Mouse (Mus musculus) lung, postnatal 14 days (tissue): ENCODE measurements around the gene Ppt2.

Source experiments
- DNase-seq: peaks from one replicate; pipeline ENCODE4 v3.0.0; 2021

The Ppt2 gene

DNA sequence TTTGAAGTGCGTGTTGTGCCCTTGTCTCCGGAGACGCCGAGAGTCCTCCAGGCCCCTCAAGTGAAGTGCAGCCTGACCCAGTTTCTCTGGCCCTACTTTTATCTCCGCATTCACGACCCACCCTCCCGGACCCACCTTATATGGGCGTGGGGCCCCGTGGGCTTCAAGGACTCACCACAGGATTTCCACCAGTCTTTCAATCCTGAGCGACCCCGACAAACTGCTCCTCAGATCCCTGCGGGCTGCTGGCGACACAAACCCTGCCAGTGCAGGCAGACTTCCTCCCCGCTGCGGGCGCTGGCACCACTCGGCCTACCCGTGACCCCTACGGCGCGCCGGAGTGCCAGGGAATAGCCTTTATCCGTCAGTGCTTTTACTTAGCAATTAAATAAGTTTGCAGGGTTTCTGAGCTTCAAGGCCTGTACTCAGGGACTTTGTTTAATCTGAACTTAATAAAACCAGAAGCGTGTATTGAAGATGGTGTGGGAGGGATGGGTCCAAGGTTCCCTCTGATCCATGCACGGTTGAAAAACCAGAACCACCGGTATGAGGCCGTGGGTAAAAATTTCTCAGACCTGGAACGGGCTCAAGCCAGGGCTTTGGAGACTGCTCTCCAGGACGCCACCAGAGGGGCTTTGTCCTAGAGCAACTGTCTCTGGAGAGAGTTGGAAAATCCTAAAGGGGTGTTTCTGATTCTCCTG is at the start of gene Ppt2:
Gene Ppt2, minus strand, starts transcription at position 568 of the 701 bp plus-strand sequence.
- peak; percentile 62 for DNase-seq

DNA sequence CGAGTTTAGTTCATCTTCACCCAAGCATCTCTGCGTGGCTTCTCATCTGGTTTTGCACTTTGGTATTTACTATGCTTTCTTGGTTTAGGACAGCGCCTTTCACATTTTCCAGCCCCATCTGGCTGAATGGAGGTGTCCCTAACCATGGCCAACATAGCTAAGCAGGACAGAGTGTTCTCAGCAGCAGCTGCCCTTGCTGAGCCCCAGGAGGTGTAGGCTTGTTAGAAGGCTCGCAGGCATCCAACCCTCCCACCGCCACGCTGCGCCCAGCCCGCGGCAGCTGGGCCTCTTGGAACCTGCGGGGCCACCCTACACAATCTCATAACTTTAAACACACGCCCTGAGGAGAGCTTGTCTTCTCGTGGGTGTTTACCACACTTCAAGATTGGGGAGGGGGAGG is 48.4 kb upstream of the Ppt2 start:
- DNase-seq, result no peak

DNA sequence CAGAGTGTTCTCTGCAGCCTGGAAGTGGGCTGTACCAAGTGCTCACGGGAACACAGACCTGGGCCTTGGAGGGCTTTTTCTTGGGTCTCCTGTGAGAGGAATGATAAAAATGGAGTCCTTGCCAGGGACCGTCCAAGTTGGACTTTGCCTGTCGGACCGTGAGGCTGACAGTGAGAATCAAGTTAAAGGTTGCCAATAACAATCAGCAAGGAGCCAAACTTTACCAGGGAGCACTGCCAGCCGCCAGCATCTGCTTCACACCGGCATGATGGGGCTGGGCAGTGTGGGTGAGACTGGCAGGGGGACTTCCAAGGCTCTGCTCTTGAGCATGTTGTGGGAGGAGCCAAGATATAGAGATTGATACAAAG is 47.8 kb upstream of the Ppt2 start:
- DNase-seq, result no peak

DNA sequence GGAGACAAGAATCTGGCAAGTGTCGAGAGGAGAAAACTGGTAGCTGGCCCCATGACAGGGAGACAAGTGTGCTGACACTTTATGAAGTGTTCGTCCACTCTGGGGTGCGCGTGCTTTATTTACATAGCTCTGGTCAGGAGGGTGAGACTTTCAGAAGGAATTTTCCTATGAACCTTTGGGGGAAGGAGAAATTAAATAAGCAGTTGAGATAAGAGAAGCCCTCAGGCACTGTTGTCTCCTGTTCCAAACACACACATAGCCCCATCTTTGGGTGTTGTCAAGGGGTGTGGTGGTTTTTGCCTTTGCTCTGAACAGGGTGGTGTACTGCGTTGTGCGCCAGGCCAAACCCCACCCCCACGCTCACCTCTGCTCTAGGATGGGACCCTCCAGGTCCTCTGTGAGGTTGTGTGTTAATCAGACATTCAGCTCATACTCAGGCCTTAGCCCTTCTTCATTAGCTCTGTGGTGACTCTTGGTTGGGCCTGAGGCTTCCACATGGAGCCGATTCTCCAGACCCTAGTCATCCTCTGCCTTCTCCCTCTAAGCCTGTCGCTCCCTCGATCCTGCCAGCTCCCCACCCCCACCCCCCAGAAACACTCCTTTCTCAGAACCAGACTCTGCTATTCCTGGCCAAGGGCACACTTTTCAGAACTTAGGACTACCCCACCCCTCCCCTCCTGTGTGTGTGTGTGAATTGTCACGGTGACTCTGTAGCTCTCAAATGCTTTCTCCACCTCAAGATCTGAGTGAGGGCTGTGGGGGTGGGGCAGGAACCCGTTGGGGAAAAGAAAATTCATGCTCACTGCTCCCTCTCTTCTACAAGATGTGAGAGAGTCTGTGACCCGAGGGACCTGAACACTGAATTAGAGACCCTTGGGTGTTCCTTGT is 47.1 kb upstream of the Ppt2 start:
- DNase-seq, result no peak

DNA sequence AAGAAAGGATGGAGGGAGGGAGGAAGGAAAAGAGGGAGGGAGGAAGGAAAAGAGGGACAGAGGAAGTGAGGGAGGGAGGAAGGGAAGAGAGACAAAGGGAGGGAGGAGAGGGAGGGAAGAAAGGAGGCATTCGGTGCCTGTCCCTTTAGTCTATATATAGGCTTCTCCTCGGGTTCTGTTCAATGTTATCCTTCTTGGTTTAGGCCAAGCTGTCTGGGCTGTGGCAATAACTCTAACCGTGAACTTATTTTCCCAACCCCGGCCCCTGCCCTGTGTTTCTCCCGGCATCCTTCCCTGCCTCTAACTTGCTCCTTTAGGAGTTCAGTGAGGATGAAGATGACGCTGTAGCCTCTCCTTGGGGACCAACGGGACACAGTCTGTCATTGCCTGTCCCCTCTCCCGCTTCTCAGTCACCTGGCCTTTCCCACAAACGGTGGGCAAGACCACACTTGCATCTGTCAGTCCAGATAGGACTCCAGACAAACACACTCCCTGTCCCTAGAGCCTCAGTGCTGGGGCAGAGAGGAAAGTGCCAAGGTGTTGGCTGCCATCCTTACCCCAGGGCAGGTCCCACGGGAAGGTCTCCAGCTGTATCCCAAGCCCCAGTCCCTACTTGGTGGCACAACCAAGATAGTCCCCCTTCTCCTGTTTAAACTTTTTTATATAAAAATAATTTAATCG is 46.4 kb upstream of the Ppt2 start:
- no peak for DNase-seq

DNA sequence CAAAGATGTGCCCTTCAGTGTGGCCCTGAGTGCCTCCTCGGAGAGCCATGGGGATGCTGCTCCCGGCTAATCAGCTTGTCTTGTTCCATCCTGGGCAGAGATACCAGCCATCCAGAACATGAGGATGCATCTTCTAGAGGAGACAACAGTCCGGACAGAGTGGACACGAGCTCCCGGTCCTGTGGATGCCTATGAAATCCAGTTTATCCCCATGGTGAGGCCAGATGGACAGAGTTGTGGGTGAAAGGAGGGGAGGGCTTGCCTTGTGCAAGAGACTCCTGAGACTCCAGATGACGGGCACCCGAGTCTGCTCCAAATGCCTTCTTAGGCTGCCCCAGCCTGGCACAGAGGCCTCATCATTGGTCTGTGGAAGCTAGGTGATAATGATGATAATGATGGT is 44.8 kb upstream of the Ppt2 start:
- DNase-seq, result no peak

DNA sequence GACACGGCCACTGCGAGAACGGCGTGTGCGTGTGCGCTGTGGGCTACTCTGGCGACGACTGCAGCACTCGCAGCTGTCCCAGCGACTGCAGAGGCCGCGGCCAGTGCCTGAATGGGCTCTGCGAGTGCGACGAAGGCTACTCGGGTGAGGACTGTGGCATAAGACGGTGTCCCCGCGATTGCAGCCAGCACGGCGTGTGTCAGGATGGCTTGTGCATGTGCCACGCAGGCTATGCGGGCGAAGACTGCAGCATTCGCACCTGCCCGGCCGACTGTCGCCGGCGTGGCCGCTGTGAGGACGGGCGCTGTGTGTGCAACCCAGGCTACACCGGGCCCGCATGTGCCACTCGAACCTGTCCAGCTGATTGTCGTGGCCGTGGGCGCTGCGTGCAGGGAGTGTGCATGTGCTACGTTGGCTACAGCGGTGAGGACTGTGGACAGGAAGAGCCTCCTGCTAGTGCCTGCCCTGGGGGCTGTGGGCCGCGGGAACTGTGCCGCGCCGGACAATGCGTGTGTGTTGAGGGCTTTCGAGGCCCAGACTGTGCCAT is 44.0 kb upstream of the Ppt2 start:
- DNase-seq, result no peak

DNA sequence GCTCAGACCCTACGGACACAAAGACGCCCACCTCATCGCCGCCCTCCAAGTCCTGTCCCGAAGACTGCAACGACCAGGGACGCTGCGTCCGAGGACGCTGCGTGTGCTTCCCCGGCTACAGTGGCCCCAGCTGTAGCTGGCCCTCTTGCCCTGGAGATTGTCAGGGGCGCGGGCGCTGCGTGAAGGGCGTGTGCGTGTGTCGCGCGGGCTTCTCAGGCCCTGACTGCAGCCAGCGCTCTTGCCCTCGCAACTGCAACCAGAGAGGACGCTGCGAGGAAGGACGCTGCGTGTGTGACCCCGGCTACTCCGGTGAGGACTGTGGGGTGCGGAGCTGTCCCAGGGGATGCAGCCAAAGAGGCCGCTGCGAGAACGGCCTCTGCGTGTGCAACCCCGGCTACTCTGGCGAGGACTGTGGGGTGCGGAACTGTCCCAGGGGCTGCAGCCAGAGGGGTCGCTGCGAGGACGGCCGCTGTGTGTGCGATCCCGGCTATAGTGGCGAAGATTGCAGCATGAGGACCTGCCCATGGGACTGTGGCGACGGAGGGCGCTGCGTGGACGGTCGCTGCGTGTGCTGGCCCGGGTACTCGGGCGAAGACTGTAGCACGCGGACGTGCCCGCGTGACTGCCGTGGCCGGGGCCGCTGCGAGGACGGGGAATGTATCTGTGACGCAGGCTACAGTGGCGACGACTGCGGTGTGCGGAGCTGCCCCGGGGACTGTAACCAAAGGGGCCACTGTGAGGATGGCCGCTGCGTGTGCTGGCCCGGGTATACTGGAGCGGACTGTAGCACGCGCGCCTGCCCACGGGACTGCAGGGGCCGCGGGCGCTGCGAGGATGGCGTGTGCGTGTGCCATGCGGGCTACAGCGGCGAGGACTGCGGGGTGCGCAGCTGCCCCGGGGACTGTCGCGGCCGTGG is 43.1 kb upstream of the Ppt2 start:
- DNase-seq, result no peak

DNA sequence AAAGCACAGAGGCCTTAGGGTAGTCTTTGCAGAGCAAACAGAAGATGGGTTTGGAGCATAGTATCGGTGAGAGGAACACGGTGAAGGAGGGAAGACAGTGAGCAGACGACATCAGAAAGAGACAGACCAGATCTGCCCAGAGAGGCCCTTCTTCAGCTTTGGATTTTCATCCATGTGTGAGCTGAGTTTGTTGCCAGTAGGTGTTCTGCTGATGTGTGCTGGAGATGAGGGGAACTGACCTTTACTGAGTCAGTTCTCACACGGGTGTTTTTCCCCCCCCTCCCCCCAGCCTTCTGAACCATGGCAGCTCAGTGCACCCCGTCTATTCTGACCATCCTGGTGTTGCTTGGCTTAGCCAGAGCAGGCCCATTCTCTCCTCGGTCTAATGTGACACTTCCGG is 41.9 kb upstream of the Ppt2 start, which contains the start of gene Tnxb:
Gene Tnxb, plus strand, starts transcription at position 301 of the 400 bp plus-strand sequence.
- DNase-seq, result no peak

DNA sequence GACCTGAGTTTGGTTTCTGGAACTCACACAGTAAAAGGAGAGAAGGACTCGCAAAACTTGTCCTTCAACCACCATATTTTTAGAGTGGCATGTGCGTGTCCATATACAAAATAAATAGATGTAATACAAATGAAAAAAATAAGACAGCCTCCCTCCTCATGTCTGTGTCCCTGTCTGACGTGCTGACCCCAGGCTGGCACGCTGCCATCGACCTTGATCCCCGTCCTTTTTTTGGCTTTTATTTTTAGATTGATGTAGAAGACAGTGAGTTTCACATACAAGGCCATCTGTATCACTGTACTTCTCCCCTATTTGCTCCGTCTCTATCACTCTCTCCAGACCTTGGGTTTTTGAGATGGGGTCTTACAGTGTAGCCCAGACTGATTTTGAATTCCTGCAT is 36.2 kb upstream of the Ppt2 start:
- no peak for DNase-seq

DNA sequence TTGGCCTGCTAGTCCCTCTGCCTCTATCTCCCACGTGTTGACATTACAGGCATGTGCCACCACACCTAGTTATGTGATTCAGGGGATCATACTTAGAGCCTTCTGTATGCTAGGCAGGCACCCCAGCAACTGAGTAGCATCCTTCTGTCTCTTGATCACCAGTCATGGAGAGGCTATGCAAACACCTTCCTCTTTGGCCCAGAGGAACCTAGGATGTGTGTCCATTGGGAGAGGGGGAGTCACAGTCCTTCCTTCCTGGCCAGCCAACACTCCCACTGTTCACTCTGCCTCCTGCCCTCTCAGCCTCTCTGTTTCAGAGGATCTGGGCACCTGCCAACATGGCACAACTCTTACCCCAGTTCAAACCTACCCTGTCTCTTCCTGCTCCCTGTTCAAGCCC is 35.2 kb upstream of the Ppt2 start:
- no peak for DNase-seq

DNA sequence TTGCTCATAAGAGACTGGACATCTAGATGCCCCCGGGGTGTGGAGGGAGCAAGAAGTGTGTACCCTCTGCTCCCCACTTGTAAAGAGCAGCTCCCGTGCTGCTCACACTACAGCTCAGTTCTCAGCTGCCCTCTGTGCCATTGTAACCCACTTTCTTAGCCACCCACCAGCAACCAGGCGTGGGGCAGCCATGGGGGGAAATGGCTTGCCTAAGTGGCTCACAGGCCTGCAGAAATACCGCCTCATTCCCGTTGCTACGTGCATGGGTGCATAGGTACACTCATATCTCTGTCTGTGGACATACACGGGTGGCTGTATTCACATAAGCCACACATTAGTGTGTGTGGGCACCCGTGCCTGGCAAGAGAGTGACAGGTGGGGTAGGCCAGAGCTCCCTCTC is 34.7 kb upstream of the Ppt2 start:
- no peak for DNase-seq

DNA sequence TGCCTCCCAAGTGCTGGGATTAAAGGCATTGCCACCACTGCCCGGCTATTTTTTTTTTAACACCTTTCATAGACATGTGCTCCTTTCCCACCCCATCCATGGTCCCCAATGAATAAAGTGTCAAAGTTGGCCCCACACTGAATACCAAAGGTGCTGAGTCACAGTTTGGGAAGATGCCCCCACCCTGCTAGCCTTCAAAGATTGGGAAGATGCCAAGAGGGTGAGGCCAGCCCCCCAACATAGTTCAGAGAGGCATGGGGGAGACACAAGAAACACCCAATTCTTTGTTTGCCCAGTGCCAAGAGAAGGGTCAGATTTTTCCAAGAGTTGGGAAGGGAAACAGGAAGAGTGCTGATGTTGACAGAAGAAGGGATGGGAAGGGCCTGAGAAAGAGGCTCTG is 34.2 kb upstream of the Ppt2 start:
- DNase-seq, result no peak

DNA sequence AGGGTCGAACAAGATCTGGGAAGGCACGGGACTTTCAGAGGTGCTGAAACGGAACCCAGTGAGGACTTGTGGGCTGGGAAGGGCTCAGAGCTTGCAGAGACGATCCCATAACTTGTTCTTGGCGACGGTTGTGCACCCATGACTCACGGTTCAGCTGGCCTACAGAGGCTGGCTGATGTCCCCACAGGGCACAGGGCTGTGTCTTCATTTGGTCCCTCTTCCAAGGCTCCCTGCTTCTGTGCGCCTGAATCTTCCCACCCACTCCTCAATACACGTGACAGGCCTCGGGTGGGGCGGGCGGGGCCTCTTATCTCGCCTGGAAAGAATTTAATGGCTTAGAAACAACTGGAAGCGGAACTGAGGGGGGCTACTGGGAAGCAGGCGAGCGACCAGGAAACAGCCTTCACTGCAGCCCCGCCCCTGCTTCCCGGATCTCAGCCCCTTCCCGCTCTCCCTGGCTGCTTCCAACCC is 32.8 kb upstream of the Ppt2 start:
- DNase-seq, result peak; percentile 70

DNA sequence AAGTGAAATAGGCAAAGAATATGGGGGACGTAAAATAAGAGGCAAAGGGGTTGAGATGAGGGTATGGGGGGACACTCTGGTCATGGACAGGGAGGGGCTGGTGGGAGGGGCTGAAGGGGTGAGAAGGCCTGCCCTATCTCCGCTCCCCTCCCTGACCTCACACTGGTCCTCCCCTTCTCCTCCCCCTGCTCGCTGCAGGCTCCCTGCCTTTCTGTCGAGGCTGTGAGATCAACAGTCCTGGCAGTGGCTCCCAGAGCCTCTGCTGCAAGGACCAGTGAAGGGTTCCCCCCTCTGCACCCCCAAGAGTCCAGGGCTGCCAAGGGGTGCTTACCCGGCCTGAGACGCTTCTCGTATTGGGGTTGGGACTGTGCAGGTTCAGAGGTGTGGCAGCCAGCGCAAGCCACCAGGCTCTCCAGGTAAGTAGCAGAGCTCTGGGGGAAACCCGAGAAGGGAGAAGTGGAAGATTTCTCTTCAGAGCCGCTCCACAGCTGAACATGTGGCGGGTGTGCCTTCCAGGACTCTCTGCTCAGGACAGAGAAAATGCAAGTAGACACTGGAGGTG is 32.0 kb upstream of the Ppt2 start:
- no peak for DNase-seq

DNA sequence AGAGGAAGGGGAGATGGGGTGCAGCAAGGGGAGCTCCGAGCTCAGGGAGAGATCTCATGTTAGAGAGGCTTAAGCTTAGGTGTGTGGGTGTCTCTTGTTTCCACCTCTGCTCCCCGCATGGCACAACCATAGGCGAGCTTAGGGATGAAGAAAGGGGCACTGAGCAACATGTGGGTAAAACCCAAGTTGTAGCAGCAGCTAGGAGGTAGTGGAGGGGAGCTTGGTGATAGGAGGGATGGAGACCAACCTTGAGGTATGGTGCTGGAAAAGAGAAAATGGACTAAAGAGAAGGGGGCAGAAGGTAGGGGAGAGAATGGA is 31.5 kb upstream of the Ppt2 start:
- DNase-seq, result no peak

DNA sequence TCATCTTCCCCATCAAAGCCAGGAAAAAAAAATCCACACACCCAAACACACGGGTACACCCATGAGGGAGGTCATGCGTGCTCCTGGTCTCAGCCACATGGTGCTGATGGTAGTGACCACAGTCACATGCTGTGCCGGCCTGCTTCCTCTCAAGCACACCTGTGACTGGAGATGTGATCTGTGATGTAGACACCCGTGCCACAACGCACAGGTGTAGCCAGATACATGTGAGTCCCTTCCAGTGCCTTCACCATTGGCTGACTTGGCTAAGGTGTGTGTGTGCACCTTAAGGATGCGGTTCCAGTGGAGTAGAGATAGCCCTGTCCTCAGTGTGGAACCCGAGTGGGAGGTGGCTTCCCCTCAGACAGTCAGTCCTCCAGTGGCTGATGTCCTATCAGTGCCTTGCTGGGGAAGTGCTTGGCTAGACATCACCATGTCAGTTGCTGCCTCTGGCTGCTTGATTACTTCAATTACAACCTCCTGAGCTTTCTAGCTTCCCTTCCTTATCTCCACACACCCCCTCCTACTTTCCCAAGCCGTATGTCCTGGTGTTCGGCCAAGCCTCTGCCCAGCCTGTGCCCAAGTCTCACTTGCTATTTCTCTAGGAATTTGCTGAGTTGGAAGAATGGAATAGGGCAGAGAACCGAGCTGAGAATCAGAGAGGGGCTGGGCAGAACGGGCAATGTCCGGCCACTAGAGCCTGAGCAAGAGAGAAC is 31.0 kb upstream of the Ppt2 start:
- no peak for DNase-seq

DNA sequence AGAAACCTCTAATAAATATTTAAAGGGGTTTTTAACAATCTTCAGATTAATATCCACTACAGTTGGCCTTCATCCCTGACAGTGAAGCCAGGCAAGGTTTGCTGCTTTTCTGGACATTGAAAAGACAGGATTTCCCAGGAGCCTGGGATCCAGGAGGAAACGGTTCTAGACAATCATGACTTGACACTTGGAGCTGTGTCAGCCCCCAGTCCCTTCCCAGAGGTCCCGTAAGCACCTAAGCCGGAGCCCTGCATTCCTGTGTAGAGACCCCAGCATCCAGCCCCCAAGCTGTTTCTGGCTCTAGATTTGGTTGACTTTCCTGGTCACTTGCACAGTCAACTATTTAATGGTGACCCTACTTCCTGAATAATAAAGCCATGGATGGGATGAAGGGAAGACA is 30.3 kb upstream of the Ppt2 start:
- DNase-seq, result no peak

DNA sequence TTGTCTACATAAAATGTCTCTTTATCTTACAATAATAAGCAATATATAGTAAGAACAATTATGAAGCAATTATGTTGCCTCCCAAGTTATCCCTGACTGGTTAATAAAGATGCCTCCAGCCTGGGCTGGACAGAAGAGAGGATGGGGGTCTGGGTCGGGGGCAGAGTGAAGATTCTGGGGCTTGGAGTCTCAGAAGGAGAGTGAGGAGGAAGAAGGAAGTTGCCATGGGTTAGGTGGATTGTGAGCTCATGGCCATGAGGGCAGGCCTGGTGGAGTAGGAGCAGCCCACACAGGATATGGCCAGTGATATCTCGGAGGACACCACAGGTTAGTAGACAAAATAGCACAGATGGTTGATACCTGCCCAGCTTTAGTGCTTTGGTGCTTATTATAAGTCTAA is 29.8 kb upstream of the Ppt2 start:
- no peak for DNase-seq

DNA sequence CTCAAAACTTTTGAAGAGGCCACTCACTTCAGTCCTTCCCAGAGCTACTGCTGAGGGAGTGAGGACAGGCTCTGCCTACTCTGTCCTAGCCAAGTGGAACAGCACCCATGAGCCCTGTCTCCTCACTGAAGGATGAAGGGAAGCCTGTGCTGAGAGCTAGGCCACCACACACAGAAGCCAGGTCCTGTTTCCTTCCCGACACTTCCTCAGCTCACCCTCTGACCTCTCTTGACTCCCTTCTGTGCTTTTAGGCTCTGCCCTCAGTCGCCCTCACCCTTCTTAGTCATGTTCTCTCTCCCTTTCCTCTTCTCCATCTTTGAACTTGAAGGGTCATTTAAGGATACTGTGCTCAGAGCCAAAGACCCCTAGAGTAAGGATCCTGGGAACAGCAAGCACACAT is 29.0 kb upstream of the Ppt2 start:
- no peak for DNase-seq

DNA sequence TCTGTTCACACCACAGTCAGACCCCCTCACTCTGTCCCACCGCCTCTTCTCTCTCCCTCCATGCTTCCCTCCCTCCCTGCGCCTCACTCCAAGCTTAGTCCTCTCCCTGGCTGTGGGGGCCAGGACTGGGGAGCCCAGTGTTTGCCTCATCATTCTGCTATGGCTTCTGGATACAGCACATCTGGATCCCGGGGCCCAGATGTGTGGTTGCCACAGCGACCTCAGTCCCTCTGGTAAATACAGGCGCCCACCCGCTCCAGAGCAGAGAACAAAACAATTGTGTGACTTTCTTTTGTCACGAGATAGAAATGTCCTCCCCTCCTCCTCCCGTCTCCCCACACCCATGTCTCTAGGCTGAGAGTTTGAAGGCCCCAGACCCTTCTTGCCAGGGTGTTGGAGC is 28.4 kb upstream of the Ppt2 start:
- no peak for DNase-seq
